Mouse (Mus musculus) neural tube, postnatal 0 days (tissue): ENCODE results near the gene Rgs11. TPM values are rescaled to one million over a fixed set of nuclear protein-coding genes. Genes with fewer than 3 reads are reported as not detected.

Source experiments
- polyA plus RNA-seq: library from polyadenylated mRNA; unstranded; fragments of >200 nt; fragmentation: Nextera tagmentation; extraction: Ambion mirVana; gene quantifications from 2 replicates; pipeline ENCODE4 v1.2.1, GENCODE M21; 2015

Rgs11 gene
- 24.6 and 30.8 TPM in 2 replicates for polyA plus RNA-seq

GRCm38 (mm10) chr17:26202737-26203136, at the start of gene Rgs11:
Gene Rgs11 (plus strand): TSS chr17:26202951.

GRCm38 (mm10) chr17:26198892-26199291, 3.9 kb upstream of the Rgs11 start, which contains the start of gene Pdia2:
Gene Pdia2 (minus strand): TSS chr17:26199087.

GRCm38 (mm10) chr17:26207686-26208085, 4.9 kb downstream of the Rgs11 start, which contains the start of gene Arhgdig:
Gene Arhgdig (minus strand): TSS chr17:26207786.

GRCm38 (mm10) chr17:26244101-26244841, 41.5 kb downstream of the Rgs11 start, which contains the start of gene Fam234a:
Gene Fam234a (minus strand): TSS chr17:26244242.

DNA sequence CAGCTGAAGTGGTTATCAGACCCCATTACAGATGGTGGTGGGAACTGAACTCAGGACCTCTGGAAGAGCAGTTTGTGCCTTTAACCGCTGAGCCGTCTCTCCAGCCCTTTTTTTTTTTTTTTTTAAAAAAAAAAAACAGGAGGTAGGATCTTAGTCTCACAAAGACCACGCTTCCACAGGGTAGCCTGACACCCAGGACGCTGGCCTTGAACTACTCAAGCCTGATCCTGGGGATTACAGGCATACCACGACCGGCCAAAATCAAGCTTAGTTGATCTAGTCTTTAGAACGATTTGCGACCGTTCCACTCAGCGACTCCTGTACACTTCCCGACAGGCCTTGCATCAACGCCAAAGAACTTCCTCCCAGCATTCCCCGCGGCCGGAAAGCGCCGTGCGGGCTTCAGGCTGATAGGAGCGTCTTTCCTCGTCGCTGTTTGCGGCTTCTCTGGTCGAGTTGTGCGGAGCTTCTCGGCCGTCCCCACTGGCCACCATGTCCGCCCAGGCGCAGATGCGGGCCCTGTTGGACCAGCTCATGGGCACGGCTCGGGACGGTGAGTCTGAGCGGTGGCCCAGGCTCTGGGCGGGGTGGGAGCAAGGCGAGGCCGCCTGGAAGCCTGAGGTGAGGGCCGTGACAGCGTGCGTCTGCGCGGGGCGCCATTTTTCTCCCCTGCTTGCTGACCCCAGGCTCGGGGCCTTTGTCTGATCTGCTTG, 49.9 kb downstream of the Rgs11 start, which contains the start of gene Luc7l:
TSS of gene Luc7l (plus strand) at position 358 of the 713 bp plus-strand sequence.

Other genes starting within 250 kb of the Rgs11 start
- gene Capn15, start 217.2 kb upstream of the Rgs11 start, polyA plus RNA-seq = 14.2 and 17.7 TPM in 2 replicates
- gene Rab11fip3, start 133.4 kb upstream of the Rgs11 start, polyA plus RNA-seq = 17.1 and 17.8 TPM in 2 replicates
- gene Decr2, start 112.6 kb upstream of the Rgs11 start, polyA plus RNA-seq = 38.7 and 44.3 TPM in 2 replicates
- 13.2 TPM in 2 replicates for gene Nme4, start 107.3 kb upstream of the Rgs11 start, polyA plus RNA-seq
- 4.9 and 5.6 TPM in 2 replicates for gene Tmem8, start 89.7 kb upstream of the Rgs11 start, polyA plus RNA-seq
- 192 and 200 TPM in 2 replicates for gene Mrpl28, start 79.5 kb upstream of the Rgs11 start, polyA plus RNA-seq
- 12.8 and 15.4 TPM in 2 replicates for gene Axin1, start 64.3 kb upstream of the Rgs11 start, polyA plus RNA-seq
- not detected in 2 replicates for gene Pdia2, start 3.9 kb upstream of the Rgs11 start, polyA plus RNA-seq
- 416 and 433 TPM in 2 replicates for gene Arhgdig, start 4.8 kb downstream of the Rgs11 start, polyA plus RNA-seq
- gene Fam234a, start 41.3 kb downstream of the Rgs11 start, polyA plus RNA-seq = 34.1 and 34.9 TPM in 2 replicates
- gene Luc7l, start 49.9 kb downstream of the Rgs11 start, polyA plus RNA-seq = 70.8 and 77.6 TPM in 2 replicates
- 1.4 and 1.9 TPM in 2 replicates for gene Neurl1b, start 211.9 kb downstream of the Rgs11 start, polyA plus RNA-seq